Mouse (Mus musculus): Measurements from ENCODE around the gene Fam198a. TPM values are rescaled to one million over a fixed set of nuclear protein-coding genes. Genes with fewer than 3 reads are reported as not detected.

Fam198a gene
- total RNA-seq (2022): under 1 TPM; 0.31 to 0.79 (median 0.59) TPM

DNA sequence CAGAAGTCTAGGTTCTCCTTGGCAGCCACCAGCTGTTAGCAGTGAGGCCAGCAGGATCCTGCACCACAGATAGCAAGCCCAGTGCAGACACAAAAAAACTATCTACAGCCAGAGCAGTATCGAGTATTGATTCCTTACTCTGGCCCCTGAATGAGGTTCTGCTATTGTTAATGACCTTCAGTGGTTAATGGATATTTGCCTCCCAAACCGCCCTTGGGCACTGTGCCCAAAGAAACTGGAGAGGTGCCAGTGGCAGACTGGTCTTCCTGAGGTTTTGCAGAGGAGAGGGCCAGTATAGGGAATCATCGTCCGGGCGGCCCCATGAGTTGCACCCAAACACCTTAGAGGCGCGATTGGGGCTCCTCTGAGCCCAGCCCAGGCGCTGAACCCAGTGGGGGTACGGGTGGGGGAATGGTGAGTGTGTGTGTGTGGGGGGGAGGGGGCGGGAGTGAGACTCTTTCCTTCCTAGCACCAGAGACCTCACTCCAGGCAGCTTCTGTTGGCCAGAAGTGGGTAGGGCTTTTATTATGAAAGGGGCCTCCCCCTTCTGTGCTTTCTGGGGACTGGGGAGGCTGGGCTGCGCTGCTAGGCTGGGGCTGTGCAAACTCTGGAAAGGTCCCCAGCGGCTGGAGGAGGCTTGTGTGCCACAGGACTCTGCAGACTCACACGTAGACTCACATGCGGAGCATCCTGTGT, at the start of gene Fam198a:
TSS of gene Fam198a (plus strand) at position 571 of the 696 bp plus-strand sequence.
- DNase-seq (ENCODE audit: low spot score): peak; percentile 66

GRCm38 (mm10) chr9:121901710-121902700, 48.8 kb upstream of the Fam198a start:
- no peak for DNase-seq (ENCODE audit: low spot score)

DNA sequence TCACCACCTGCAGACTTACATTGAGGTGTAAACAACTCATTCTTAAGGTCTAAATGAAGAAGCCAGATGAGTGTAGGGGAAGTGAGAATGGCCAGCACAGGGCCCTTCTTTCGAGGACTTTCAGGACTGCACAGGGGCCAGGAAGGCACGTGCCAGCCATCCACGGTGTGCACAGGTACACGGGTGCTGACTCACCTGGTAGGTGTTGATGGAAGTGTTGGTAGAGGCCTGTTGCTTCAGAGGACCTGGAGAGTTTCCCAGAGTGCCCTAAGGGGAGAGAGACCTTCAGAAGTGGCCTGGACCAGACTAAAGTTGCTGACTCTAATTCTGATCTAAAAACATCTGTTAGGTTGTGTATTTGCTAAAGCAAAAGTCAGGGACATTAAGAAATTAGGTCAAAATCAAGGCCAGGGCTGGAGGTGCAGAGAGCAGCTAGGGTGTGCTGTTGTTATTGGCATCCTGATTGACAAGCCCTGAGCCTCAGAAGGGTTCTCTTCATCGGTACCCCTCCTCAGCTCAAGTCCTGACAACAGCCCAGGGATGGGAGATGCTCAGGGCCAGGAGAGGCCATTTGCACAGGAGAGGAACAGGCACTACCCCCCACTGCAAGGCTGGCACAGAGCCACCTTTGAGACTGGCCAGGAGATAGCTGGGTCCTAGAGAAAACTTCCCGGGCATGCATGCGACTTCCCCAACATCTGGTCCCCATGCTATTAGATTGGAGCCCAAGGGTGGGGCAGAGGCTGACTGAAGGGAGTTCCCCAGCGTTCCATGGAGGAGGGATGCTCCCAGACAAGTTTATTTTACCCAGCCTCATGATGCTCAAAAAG, 47.1 kb upstream of the Fam198a start:
- DNase-seq (ENCODE audit: low spot score): peak; percentile 31

- no peak for DNase-seq (ENCODE audit: low spot score)
Measured at GRCm38 (mm10) chr9:121904319-121904718, 46.5 kb upstream of the Fam198a start.

- no peak for DNase-seq (ENCODE audit: low spot score)
Measured at GRCm38 (mm10) chr9:121904946-121905345, 45.8 kb upstream of the Fam198a start.

- DNase-seq (ENCODE audit: low spot score): no peak
Measured at GRCm38 (mm10) chr9:121905556-121906185, 45.1 kb upstream of the Fam198a start.

DNA sequence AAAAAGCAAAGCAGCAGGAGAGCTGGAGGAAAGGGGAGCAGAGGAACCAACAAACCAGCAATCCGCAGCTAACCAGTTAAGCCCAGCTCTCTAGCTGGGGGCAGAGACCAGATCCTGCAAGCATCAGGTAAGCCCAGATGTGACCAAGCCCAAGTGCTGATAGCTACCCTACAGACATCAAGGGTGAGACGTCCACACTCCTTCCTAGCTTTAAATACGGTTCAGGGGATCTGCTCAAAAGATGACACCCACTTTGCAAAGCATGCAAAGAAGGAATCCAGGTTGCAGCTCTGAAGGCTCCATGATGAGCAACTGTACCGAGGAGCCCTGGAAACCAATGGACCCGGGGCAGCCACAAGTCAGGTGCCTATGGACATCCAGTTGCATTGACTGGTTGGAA, 44.3 kb upstream of the Fam198a start:
- DNase-seq (ENCODE audit: low spot score): no peak

- no peak for DNase-seq (ENCODE audit: low spot score)
Measured at GRCm38 (mm10) chr9:121907356-121908070, 43.3 kb upstream of the Fam198a start.

DNA sequence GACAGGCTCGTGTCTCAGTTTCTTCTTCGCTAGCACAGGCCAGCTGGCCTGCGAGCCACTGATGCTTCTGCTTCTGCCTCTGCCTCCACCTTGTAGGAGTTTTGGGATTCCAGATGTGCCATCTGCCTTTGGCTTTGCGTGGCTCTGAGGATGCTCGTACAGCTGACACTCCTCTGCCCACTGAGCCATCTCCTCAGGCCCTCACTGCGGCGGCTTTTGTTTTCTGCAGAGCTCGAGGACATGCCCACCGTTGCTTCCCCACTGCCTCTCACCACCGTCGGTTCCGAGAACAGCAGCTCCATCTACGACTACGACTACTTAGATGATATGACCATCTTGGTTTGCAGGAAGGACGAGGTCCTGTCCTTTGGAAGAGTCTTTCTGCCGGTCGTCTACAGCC, 42.5 kb upstream of the Fam198a start:
- no peak for DNase-seq (ENCODE audit: low spot score)

- no peak for DNase-seq (ENCODE audit: low spot score)
Measured at GRCm38 (mm10) chr9:121909635-121910034, 41.2 kb upstream of the Fam198a start.

DNA sequence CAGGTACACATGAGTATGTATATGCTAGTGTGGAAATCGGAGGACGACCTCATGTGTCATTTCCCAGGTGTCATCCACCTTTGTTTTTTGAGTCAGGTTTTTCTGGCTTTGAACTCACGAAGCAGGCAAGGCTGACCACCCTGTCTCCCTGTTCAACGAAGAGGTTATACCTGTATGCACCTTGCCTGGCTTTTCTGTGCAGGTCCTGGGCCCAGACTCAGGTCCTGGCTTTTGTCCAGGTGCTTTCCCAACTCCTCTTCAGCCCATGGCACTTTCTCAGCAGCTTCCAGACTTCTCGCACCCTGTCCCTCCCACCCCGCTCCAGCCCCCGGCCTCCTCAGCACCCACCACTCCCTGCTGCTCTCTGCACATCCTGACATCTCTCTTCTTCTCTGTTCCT, 39.6 kb upstream of the Fam198a start:
- no peak for DNase-seq (ENCODE audit: low spot score)

GRCm38 (mm10) chr9:121912786-121913185, 38.0 kb upstream of the Fam198a start:
- DNase-seq (ENCODE audit: low spot score): no peak

DNA sequence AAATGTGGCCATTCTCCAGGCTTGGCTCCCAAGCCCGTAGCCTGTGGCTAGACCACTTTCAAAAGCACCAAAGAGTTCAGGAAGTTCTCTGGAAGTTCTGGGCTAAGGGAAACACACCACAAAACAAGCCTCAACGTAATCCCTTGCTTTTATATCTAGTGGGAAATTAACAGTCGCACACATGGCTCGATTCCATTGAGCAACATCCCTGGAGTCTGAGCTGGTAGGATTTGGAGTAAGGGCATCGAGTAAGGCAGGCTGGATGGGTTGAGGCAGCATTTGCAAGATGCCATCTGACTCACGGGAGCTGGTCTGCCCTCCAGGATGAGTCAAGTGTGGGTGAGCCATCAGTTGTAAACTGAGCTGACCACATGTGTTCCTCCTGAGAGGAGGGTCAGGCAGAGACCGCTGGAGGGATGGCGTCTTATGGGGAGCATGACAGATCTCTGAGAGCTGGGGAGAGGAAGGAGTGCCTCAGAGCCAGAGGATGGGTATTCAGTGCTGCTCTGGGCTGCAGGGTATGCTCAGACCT, 36.5 kb upstream of the Fam198a start:
- DNase-seq (ENCODE audit: low spot score): no peak

DNA sequence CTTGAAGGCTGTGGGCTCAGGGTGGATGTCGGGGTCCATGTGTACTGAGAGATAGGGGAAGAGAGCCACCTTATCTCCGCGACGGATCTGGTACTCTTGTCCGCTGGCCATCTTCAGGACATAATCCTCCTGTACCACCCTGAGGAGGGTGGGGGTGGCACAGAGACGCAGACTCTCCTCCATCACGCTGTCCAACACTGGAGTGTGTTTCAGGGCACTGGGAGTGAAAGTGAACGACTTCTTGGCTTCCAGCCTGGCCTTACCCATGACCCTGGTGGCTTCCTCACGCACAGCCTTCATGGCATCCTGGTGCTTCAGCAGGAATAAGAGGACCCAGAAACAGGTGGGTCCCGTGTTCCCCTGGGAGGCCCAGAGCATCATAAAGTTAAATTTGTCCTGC, 35.7 kb upstream of the Fam198a start:
- no peak for DNase-seq (ENCODE audit: low spot score)

DNA sequence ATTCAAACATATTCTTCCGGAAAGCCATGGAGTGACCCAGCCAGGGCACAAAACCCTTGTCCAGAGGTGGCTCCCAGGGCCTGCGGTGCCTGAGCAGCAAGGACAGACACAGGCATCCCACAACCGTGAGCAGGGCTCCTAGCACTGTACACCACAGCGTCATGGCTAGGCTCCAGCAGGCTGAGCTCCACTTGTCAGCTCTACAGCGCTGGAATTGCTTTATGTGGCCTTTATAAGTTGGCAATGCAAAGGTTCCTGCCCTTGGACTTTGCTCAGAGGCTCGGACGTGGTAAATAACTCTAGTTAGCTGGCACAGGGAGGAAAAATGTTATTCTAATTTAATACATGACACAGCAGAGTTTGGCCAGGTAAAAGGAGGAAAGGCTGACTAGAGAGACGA, 34.7 kb upstream of the Fam198a start, which contains the start of gene Cyp8b1:
TSS of gene Cyp8b1 (minus strand) at position 204 of the 400 bp plus-strand sequence.
- DNase-seq (ENCODE audit: low spot score): no peak

GRCm38 (mm10) chr9:121919027-121919501, 31.7 kb upstream of the Fam198a start:
- no peak for DNase-seq (ENCODE audit: low spot score)

DNA sequence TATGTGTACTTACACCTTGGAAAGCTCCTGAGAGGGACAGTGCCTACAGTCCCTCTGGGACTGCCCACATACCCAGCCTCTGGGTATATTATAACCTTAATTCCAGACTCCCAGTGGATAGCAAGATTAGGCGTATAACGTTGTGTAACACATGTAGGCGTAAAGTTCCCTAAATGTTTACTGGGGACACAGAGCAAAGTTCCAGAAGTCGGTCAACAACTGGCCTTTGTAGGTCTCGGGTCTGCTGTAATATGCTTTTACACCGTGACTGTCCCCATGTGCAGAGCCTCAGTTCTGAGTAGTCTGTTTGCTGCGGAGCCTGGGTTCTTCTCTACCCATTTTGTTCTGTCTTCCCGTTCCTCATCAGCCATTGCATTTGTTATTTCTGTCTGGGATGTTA, 27.3 kb upstream of the Fam198a start:
- DNase-seq (ENCODE audit: low spot score): no peak

DNA sequence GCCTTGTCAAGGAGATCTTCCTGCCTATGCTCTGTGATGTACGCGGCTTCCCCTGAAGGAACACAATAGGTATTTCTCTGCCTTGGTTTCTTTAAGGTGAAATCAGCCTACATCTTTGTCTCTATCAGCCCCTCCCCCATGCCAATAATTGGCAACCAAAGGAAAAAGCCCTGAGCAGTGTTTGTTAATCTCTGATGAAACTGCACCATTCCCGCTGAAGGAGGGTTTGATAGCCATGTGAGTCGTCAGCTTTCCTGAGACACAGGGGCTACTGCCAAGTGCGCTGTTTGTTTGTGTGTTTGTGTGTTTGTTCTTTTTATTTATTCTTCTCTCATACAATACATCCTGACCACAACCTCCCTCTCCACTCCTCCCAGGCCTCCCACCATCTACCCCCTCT, 26.9 kb upstream of the Fam198a start:
- no peak for DNase-seq (ENCODE audit: low spot score)

DNA sequence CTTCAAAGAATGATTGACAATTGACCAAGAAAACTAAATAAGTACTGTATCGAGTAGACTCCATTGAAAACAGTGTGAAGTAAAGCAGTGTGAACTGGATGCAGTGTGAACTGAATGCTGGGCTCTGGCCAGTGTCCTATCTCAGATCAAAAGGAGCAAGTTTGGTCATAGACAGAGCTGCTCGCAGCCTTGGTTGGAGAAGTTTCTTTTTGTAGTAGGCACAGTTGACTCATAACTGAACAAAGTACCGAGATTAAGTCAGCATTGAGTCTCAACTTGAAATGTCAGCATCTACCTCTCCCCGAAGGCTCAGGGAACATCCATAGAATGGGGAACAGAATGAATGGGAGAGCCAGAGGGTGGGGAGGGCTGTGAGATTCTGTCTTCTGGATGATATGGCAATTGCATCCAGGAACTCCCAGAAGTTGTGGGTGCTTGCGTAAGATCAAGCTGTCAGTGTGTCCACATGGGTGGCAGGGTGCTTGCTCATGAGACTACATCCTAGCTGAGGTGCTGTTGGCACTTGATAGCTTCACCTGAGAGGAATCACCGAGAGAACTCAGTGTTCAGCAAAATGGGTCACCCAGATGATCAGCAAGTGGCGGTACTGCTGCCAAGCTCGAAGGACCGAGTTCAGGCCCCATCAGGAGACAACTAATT, 25.8 kb upstream of the Fam198a start:
- no peak for DNase-seq (ENCODE audit: low spot score)

DNA sequence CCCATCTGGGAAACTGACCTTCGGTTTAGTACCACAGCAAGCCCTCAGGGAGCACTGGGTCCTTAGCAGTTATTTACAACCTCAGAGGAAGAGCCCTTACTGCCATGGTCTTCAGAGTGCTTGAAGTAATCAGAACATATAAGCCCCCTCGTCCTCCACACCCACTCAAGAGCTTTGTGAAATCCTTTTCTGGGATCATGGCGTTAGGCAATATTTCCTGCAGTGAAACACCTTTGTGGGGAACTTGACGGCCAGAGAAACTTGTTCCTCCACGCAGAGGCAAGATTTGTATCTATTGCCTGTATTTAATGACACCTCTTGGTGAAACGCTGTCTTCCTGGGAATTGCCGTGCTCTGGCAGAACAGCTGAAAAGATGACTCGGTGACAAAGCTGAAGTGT, 24.8 kb upstream of the Fam198a start:
- DNase-seq (ENCODE audit: low spot score): no peak
